Comparison of ENCODE assay signal across 18 mouse cellular contexts in the genomic region with DNA sequence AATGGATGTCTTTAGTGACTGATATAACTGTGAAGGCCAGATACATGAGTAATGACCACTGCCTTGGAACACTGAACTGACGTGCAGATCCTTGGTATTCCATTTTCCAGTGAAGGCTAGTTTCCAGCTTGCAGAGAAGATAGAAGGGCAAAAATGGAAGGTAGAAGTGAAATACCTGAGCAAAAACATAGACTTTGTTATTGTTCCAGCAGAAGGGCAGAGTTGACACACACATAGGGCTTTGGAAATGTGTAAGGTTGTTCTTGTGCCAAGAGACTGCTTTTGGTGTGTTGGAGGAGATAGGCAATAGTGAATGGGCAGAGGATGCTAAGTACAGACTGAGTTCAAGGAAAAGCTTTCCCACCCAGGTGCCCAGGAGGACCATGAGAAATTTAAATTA. TPM values are rescaled to one million over a fixed set of nuclear protein-coding genes. Genes with fewer than 3 reads are reported as not detected.
A peak's percentile ranks its signal among the peaks of the same experiment; 100 is the strongest.
DNase-seq lines count a peak whose midpoint lies in the region; ATAC-seq and TF ChIP-seq lines count a peak whose summit lies in the region.
"Had no signal": no experiment of that assay in that cellular context is flagged by ENCODE, and none has a peak within 500 bp of the region (broad histone marks: within the 10 kb centered on the region; RNA-seq: fewer than 3 reads in every experiment).

No protein-coding gene starts in this region.

- H3K9ac ChIP-seq in hindbrain, embryonic 14.5 days: no peak overlapping the region
- H3K9ac ChIP-seq: embryonic facial prominence, embryonic 12.5 days; forebrain, embryonic 12.5 days had no signal

- DNase-seq in adrenal gland, adult 2 months: peak; percentile 3
- DNase-seq in adrenal gland, postnatal 4 days (ENCODE audit: low spot score in 2 of 2): no peak
- peak; percentile 13 to 24 for DNase-seq in left cerebral cortex, postnatal 25 days (ENCODE audit: low spot score in 2 of 2)
- DNase-seq in left cerebral cortex, adult 11 months (ENCODE audit: low spot score): no peak
- DNase-seq in heart, postnatal 4 days: no peak
- no peak for DNase-seq in hindbrain, embryonic 14.5 days (ENCODE audit: low spot score)
- DNase-seq: cerebellum, adult 11-12 months; cerebellum, adult 2 months; cerebellum, adult 9-10 months; cerebellum, postnatal 36 days had no signal

- H3K27me3 ChIP-seq in hindbrain, embryonic 14.5 days (ENCODE audit: control insufficient read depth, insufficient read depth, low read length): no peaks in the 10 kb centered on the region
- H3K27me3 ChIP-seq: embryonic facial prominence, embryonic 12.5 days; forebrain, embryonic 12.5 days had no signal

- no peaks in the 10 kb centered on the region for H3K36me3 ChIP-seq in hindbrain, embryonic 14.5 days (replicated peaks; ENCODE audit: control insufficient read depth, insufficient read depth)
- H3K36me3 ChIP-seq: embryonic facial prominence, embryonic 10.5 days; embryonic facial prominence, embryonic 12.5 days; forebrain, embryonic 10.5 days; forebrain, embryonic 12.5 days had no signal

- TF ChIP-seq CTCF in cortical plate, adult 2 months (IDR thresholded peaks at IDR 0.05; ENCODE audit: extremely low read depth, insufficient read depth, low read length): no peak

- intact Hi-C loops in left cerebral cortex, postnatal 25 days (cut with DNase I): no loop called here

- no peak overlapping the region for H3K4me3 ChIP-seq in cortical plate, adult 2 months (ENCODE audit: insufficient read depth, low read length)
- no peak overlapping the region for H3K4me3 ChIP-seq in hindbrain, embryonic 14.5 days (replicated peaks; ENCODE audit: low read length)
- H3K4me3 ChIP-seq: embryonic facial prominence, embryonic 10.5 days; embryonic facial prominence, embryonic 12.5 days; erythroblast, embryonic 14.5 days; forebrain, embryonic 10.5 days; forebrain, embryonic 12.5 days had no signal

- H3K27ac ChIP-seq in cortical plate, adult 2 months (ENCODE audit: insufficient read depth, low read length): peak overlapping the region; percentile 81; the same call in 1 of the 2 replicates
- H3K27ac ChIP-seq in hindbrain, embryonic 14.5 days: no peak overlapping the region
- H3K27ac ChIP-seq: embryonic facial prominence, embryonic 10.5 days; embryonic facial prominence, embryonic 12.5 days; forebrain, embryonic 10.5 days; forebrain, embryonic 12.5 days had no signal

- no peak for ATAC-seq in hindbrain, embryonic 14.5 days (ENCODE audit: low FRiP score)
- ATAC-seq: forebrain, embryonic 14.5 days; forebrain, embryonic 16.5 days had no signal

- WGBS in hindbrain, embryonic 14.5 days: 88% methylated on average over 1 of the region's 1 CpGs

- no peaks in the 10 kb centered on the region for H3K9me3 ChIP-seq in hindbrain, embryonic 14.5 days (ENCODE audit: control insufficient read depth, low read length)
- H3K9me3 ChIP-seq: embryonic facial prominence, embryonic 10.5 days; embryonic facial prominence, embryonic 12.5 days; forebrain, embryonic 12.5 days had no signal

- no peak for TF ChIP-seq POLR2A in cortical plate, adult 2 months (IDR thresholded peaks at IDR 0.05; ENCODE audit: extremely low read depth, insufficient read depth, low read length)

- no peaks in the 10 kb centered on the region; the same call in 1 of the 2 replicates for H3K4me1 ChIP-seq in cortical plate, adult 2 months (ENCODE audit: control insufficient read depth, insufficient read depth, low read length)
- no peaks in the 10 kb centered on the region for H3K4me1 ChIP-seq in hindbrain, embryonic 14.5 days (replicated peaks; ENCODE audit: control insufficient read depth, insufficient read depth, low read length)
- H3K4me1 ChIP-seq: embryonic facial prominence, embryonic 12.5 days; forebrain, embryonic 10.5 days; forebrain, embryonic 12.5 days had no signal

- no peak overlapping the region for H3K4me2 ChIP-seq in hindbrain, embryonic 14.5 days (replicated peaks)
- H3K4me2 ChIP-seq: embryonic facial prominence, embryonic 12.5 days; forebrain, embryonic 12.5 days had no signal

RNA-seq across cellular contexts. Expression of a gene that starts 28.8 kb away (rescaled TPM):
- 10 to 100 TPM; 27.6 to 35.3 TPM for total RNA-seq in adrenal gland, adult 2 months (2021)
- 0.77 and 0.84 TPM in 2 replicates for polyA plus RNA-seq in adrenal gland, adult 2 months (2012; rRNA removed)
- total RNA-seq in adrenal gland, postnatal 4 days (2021): 10 to 100 TPM; 41.1 TPM
- 10 to 100 TPM; 22.0 to 23.4 TPM for total RNA-seq in left cerebral cortex, postnatal 25 days (2021)
- polyA plus RNA-seq in cortical plate, adult 2 months (2012; rRNA removed): 23.4 and 26.1 TPM in 2 replicates
- total RNA-seq in heart, postnatal 4 days (2021): 10 to 100 TPM; 22.6 to 23.9 TPM
- polyA plus RNA-seq in hindbrain, embryonic 14.5 days (2014; fragmentation: Nextera tagmentation; extraction: Ambion mirVana): 19.8 and 24.5 TPM in 2 replicates

Comparison
In these comparisons a context has a peak if more than half of its experiments do, and no peak if none do; other contexts are left out.
1. DNase-seq: peak in adrenal gland, adult 2 months (single experiment) and left cerebral cortex, postnatal 25 days (2 of 2); none in adrenal gland, postnatal 4 days (0 of 2), left cerebral cortex, adult 11 months (single experiment), heart, postnatal 4 days (single experiment) and hindbrain, embryonic 14.5 days (single experiment).